Mouse (Mus musculus) splenic B cell, adult 2 months (primary cell): ENCODE data around the gene Tbc1d17.
A peak's percentile ranks its signal among the peaks of the same experiment; 100 is the strongest.

Experiments
- DNase-seq: peaks from one replicate; pipeline ENCODE4 v3.0.0-alpha.2; 2011; ENCODE audit warnings: low read depth, low spot score
- H3K27me3 ChIP-seq: 2 replicates; pipeline ENCODE4 v1.6.1; 2012; ENCODE audit warnings: mild to moderate bottlenecking, low read length, moderate library complexity, mixed read lengths; ENCODE audit not compliant: control insufficient read depth, poor library complexity, insufficient read depth, severe bottlenecking
- H3K36me3 ChIP-seq: 2 replicates; pipeline ENCODE4 v1.6.1; 2012; ENCODE audit warnings: mild to moderate bottlenecking, low read length, moderate library complexity, mixed read lengths; ENCODE audit not compliant: control insufficient read depth, poor library complexity, insufficient read depth, severe bottlenecking

Gene Tbc1d17

GRCm38 (mm10) chr7:44836423-44837053 lies 12.3 kb downstream of the Tbc1d17 start:
- H3K36me3 ChIP-seq = no peaks in the 10 kb centered on the region; the same call in none of the 2 replicates
- no peaks in the 10 kb centered on the region for H3K27me3 ChIP-seq
- peak; percentile 33 for DNase-seq

GRCm38 (mm10) chr7:44836016-44836404 lies 12.9 kb downstream of the Tbc1d17 start:
- DNase-seq = peak; percentile 83
- H3K27me3 ChIP-seq = no peaks in the 10 kb centered on the region

GRCm38 (mm10) chr7:44835373-44836015 lies 13.4 kb downstream of the Tbc1d17 start:
- no peaks in the 10 kb centered on the region for H3K27me3 ChIP-seq
- H3K36me3 ChIP-seq = peaks cover 3% of the 10 kb centered on the region
- DNase-seq = peak; percentile 72

More at GRCm38 (mm10) chr7:44836016-44836404, 12.9 kb downstream of the Tbc1d17 start:
- H3K36me3 ChIP-seq = peaks cover under 1% of the 10 kb centered on the region

GRCm38 (mm10) chr7:44832763-44833162 lies 16.1 kb downstream of the Tbc1d17 start:
- no peak for DNase-seq
- Histone ChIP-seq H3K27me3 (no peaks in the 10 kb centered on the region), H3K36me3 (peaks cover 5% of the 10 kb centered on the region)

GRCm38 (mm10) chr7:44828706-44829105 lies 20.2 kb downstream of the Tbc1d17 start:
- DNase-seq = no peak
- peaks cover 5% of the 10 kb centered on the region for H3K36me3 ChIP-seq
- no peaks in the 10 kb centered on the region for H3K27me3 ChIP-seq

- no peak for DNase-seq
Observed at GRCm38 (mm10) chr7:44826771-44827170, 22.1 kb downstream of the Tbc1d17 start.

GRCm38 (mm10) chr7:44824872-44825271 lies 24.0 kb downstream of the Tbc1d17 start:
- H3K27me3 ChIP-seq = no peaks in the 10 kb centered on the region
- H3K36me3 ChIP-seq = no peaks in the 10 kb centered on the region; the same call in 1 of the 2 replicates
- DNase-seq = peak; percentile 89

More at GRCm38 (mm10) chr7:44826771-44827170, 22.1 kb downstream of the Tbc1d17 start:
- peaks cover 5% of the 10 kb centered on the region for H3K36me3 ChIP-seq
- no peaks in the 10 kb centered on the region for H3K27me3 ChIP-seq

GRCm38 (mm10) chr7:44823409-44823808 lies 25.5 kb downstream of the Tbc1d17 start:
- DNase-seq = peak; percentile 64
- H3K27me3 ChIP-seq = no peaks in the 10 kb centered on the region
- H3K36me3 ChIP-seq = no peaks in the 10 kb centered on the region

GRCm38 (mm10) chr7:44821666-44822448 lies 27.0 kb downstream of the Tbc1d17 start:
- Histone ChIP-seq H3K27me3 (no peaks in the 10 kb centered on the region), H3K36me3 (no peaks in the 10 kb centered on the region)
- peak; percentile 57 for DNase-seq

GRCm38 (mm10) chr7:44820525-44820924 lies 28.4 kb downstream of the Tbc1d17 start:
- DNase-seq = no peak
- no peaks in the 10 kb centered on the region for H3K36me3 ChIP-seq
- no peaks in the 10 kb centered on the region for H3K27me3 ChIP-seq

GRCm38 (mm10) chr7:44819863-44820262 lies 29.0 kb downstream of the Tbc1d17 start:
- no peaks in the 10 kb centered on the region for H3K36me3 ChIP-seq
- DNase-seq = no peak
- no peaks in the 10 kb centered on the region for H3K27me3 ChIP-seq

- Histone ChIP-seq H3K36me3 (no peaks in the 10 kb centered on the region), H3K27me3 (no peaks in the 10 kb centered on the region)
- DNase-seq = no peak
Observed at GRCm38 (mm10) chr7:44819391-44819790, 29.5 kb downstream of the Tbc1d17 start.

- H3K27me3 ChIP-seq = no peaks in the 10 kb centered on the region
- H3K36me3 ChIP-seq = no peaks in the 10 kb centered on the region
- DNase-seq = no peak
Observed at GRCm38 (mm10) chr7:44818751-44819235, 30.1 kb downstream of the Tbc1d17 start.

GRCm38 (mm10) chr7:44818164-44818563 lies 30.7 kb downstream of the Tbc1d17 start:
- no peaks in the 10 kb centered on the region for H3K27me3 ChIP-seq
- no peaks in the 10 kb centered on the region for H3K36me3 ChIP-seq
- no peak for DNase-seq

GRCm38 (mm10) chr7:44817441-44817840 lies 31.4 kb downstream of the Tbc1d17 start:
- Histone ChIP-seq H3K27me3 (no peaks in the 10 kb centered on the region), H3K36me3 (no peaks in the 10 kb centered on the region)
- no peak for DNase-seq
